ENCODE assay signal across 8 mouse cellular contexts in genomic region chr19:54114588-54115317, GRCm38 (mm10).
A peak's percentile ranks its signal among the peaks of the same experiment; 100 is the strongest.
DNase-seq lines count a peak whose midpoint lies in the region; ATAC-seq and TF ChIP-seq lines count a peak whose summit lies in the region.

No protein-coding gene starts in this region.

- H3K4me1 ChIP-seq in embryonic facial prominence, embryonic 11.5 days (ENCODE audit: control insufficient read depth, insufficient read depth, low read length) = no peaks in the 10 kb centered on the region
- no peaks in the 10 kb centered on the region for H3K4me1 ChIP-seq in kidney, adult 2 months (ENCODE audit: control insufficient read depth, insufficient read depth, low read length)
- H3K4me1 ChIP-seq in liver, embryonic 12.5 days = peaks cover 4% of the 10 kb centered on the region; the same call in 1 of the 2 replicates
- H3K4me1 ChIP-seq in stomach, embryonic 16.5 days (ENCODE audit: control insufficient read depth, insufficient read depth, low read length) = no peaks in the 10 kb centered on the region

- H3K4me3 ChIP-seq in C2C12 (ENCODE audit: insufficient read depth, poor library complexity, severe bottlenecking) = no peak overlapping the region
- peak overlapping the region; percentile 30 for H3K4me3 ChIP-seq in embryonic facial prominence, embryonic 11.5 days (ENCODE audit: low read depth, low read length)
- H3K4me3 ChIP-seq in kidney, adult 2 months (ENCODE audit: insufficient read depth, low read depth, low read length) = peak overlapping the region; percentile 41
- H3K4me3 ChIP-seq in liver, embryonic 12.5 days = peak overlapping the region; percentile 61
- peak overlapping the region; percentile 57 for H3K4me3 ChIP-seq in stomach, embryonic 16.5 days (replicated peaks; ENCODE audit: low read length)

- H3ac ChIP-seq in C2C12 (ENCODE audit: control insufficient read depth, insufficient read length, low read depth) = no peak overlapping the region

- H3K4me2 ChIP-seq in embryonic facial prominence, embryonic 11.5 days (ENCODE audit: low read depth, low read length) = peak overlapping the region; percentile 35
- peak overlapping the region; percentile 73 for H3K4me2 ChIP-seq in liver, embryonic 12.5 days
- H3K4me2 ChIP-seq in stomach, embryonic 16.5 days (ENCODE audit: low read depth, low read length) = peak overlapping the region; percentile 67

- no peak for TF ChIP-seq POLR2A in kidney, adult 2 months (IDR thresholded peaks at IDR 0.05; ENCODE audit: low read depth, low read length)

- peak; percentile 72 for ATAC-seq in embryonic facial prominence, embryonic 11.5 days (replicated peaks; ENCODE audit: insufficient number of reproducible peaks, low FRiP score, low TSS enrichment, low read depth)
- peak; percentile 85 for ATAC-seq in liver, embryonic 12.5 days
- peak; percentile 62; the same call in 1 of the 2 replicates for ATAC-seq in monocyte, adult 5-6 weeks (replicated peaks; ENCODE audit: insufficient number of reproducible peaks, low FRiP score, low TSS enrichment, poor library complexity, severe bottlenecking)
- peak; percentile 62; the same call in 1 of the 2 replicates for ATAC-seq in stomach, embryonic 16.5 days (ENCODE audit: insufficient read depth, low FRiP score)

- DNase-seq in adrenal gland, postnatal 10 days = peak; percentile 67
- DNase-seq in embryonic facial prominence, embryonic 11.5 days (ENCODE audit: low spot score) = peak; percentile 58
- peak; percentile 29 to 33 for DNase-seq in heart, adult 9 months (ENCODE audit: low spot score in 2 of 2)
- DNase-seq in kidney, adult 2 months = peak; percentile 38

- H3K36me3 ChIP-seq in C2C12 (ENCODE audit: control insufficient read depth, insufficient read depth) = no peaks in the 10 kb centered on the region
- no peaks in the 10 kb centered on the region for H3K36me3 ChIP-seq in embryonic facial prominence, embryonic 11.5 days (replicated peaks; ENCODE audit: control insufficient read depth, insufficient read depth, low read depth, low read length)
- no peaks in the 10 kb centered on the region for H3K36me3 ChIP-seq in kidney, adult 2 months (ENCODE audit: control insufficient read depth, insufficient read depth, low read length)
- H3K36me3 ChIP-seq in liver, embryonic 12.5 days = no peaks in the 10 kb centered on the region
- H3K36me3 ChIP-seq in stomach, embryonic 16.5 days (ENCODE audit: control insufficient read depth, insufficient read depth, low read length) = no peaks in the 10 kb centered on the region

- H3K27ac ChIP-seq in embryonic facial prominence, embryonic 11.5 days (replicated peaks; ENCODE audit: low read depth, low read length) = no peak overlapping the region
- H3K27ac ChIP-seq in kidney, adult 2 months (ENCODE audit: insufficient read depth, low read depth, low read length) = no peak overlapping the region
- H3K27ac ChIP-seq in liver, embryonic 12.5 days = no peak overlapping the region
- no peak overlapping the region for H3K27ac ChIP-seq in stomach, embryonic 16.5 days (ENCODE audit: low read length)

- H3K79me2 ChIP-seq in C2C12 (ENCODE audit: control insufficient read depth, insufficient read depth) = no peaks in the 10 kb centered on the region

- WGBS in embryonic facial prominence, embryonic 11.5 days = 8% methylated on average over 22 of the region's 22 CpGs
- WGBS in kidney, adult 2 months = 11% methylated on average over 22 of the region's 22 CpGs
- 11% methylated on average over 22 of the region's 22 CpGs for WGBS in liver, embryonic 12.5 days (ENCODE audit: insufficient replicate concordance)
- WGBS in stomach, embryonic 16.5 days = 9% methylated on average over 22 of the region's 22 CpGs

- peaks cover 8% of the 10 kb centered on the region for H3K27me3 ChIP-seq in C2C12 (ENCODE audit: control insufficient read depth, insufficient read depth, insufficient read length)
- no peaks in the 10 kb centered on the region for H3K27me3 ChIP-seq in embryonic facial prominence, embryonic 11.5 days (ENCODE audit: control insufficient read depth, insufficient read depth, low read length)
- no peaks in the 10 kb centered on the region for H3K27me3 ChIP-seq in kidney, adult 2 months (replicated peaks; ENCODE audit: control insufficient read depth, insufficient read depth, low read length)
- H3K27me3 ChIP-seq in liver, embryonic 12.5 days (replicated peaks) = peaks cover 32% of the 10 kb centered on the region
- H3K27me3 ChIP-seq in stomach, embryonic 16.5 days (ENCODE audit: control insufficient read depth, insufficient read depth, low read length) = no peaks in the 10 kb centered on the region

- no peak for TF ChIP-seq CTCF in C2C12 (IDR thresholded peaks at IDR 0.05; ENCODE audit: control insufficient read depth, insufficient read depth, insufficient read length)
- no peak for TF ChIP-seq CTCF in kidney, adult 2 months (conservative IDR thresholded peaks at IDR 0.05; ENCODE audit: insufficient read depth, insufficient read length, low read depth, low read length)

- no peaks in the 10 kb centered on the region for H3K9me3 ChIP-seq in embryonic facial prominence, embryonic 11.5 days (replicated peaks; ENCODE audit: control insufficient read depth, low read length)
- no peaks in the 10 kb centered on the region for H3K9me3 ChIP-seq in liver, embryonic 12.5 days (replicated peaks)
- no peaks in the 10 kb centered on the region for H3K9me3 ChIP-seq in stomach, embryonic 16.5 days (replicated peaks; ENCODE audit: control insufficient read depth, low read length)

- H3K9ac ChIP-seq in embryonic facial prominence, embryonic 11.5 days (replicated peaks; ENCODE audit: low read length) = no peak overlapping the region
- peak overlapping the region; percentile 52; the same call in 1 of the 2 replicates for H3K9ac ChIP-seq in liver, embryonic 12.5 days
- peak overlapping the region; percentile 61 for H3K9ac ChIP-seq in stomach, embryonic 16.5 days (ENCODE audit: low read length)

- H3K79me3 ChIP-seq in C2C12 (ENCODE audit: low read depth) = no peaks in the 10 kb centered on the region

TF ChIP-seq in C2C12, 6 proteins besides CTCF, POLR2A, EP300 and RAD21:
- TF ChIP-seq CEBPB (IDR thresholded peaks at IDR 0.05; ENCODE audit: low read depth) (no peak), MYOD1 (IDR thresholded peaks at IDR 0.05; ENCODE audit: control insufficient read depth, insufficient read length, low read depth) (no peak), MYOG (IDR thresholded peaks at IDR 0.05; ENCODE audit: control insufficient read depth, extremely low read depth, insufficient read length) (no peak), MAX (IDR thresholded peaks at IDR 0.05) (no peak), FOSL1 (IDR thresholded peaks at IDR 0.05; ENCODE audit: insufficient read depth, low read length, poor library complexity, severe bottlenecking) (no peak), USF1 (IDR thresholded peaks at IDR 0.05; ENCODE audit: low read depth) (peak; percentile 91)
